Mouse (Mus musculus) mouse embryonic stem cell (cell line): ENCODE measurements around the gene Zfp830.

Source experiments
- in situ Hi-C, 2 experiments: fragments of 300-500 bp; cut with MboI; formaldehyde crosslinking; loops; 1 replicate in 1 of 2; 3 replicates in 1 of 2; pipeline ENCODE4 v1.14.3; 2019 to 2020; ENCODE audit warnings: low sequenced_read_pairs in 2 of 2, low pct_unique_long_range_greater_than_20kb in 1 of 2, mixed read lengths in 1 of 2; ENCODE audit not compliant: unreplicated experiment in 1 of 2

Gene Zfp830

DNA sequence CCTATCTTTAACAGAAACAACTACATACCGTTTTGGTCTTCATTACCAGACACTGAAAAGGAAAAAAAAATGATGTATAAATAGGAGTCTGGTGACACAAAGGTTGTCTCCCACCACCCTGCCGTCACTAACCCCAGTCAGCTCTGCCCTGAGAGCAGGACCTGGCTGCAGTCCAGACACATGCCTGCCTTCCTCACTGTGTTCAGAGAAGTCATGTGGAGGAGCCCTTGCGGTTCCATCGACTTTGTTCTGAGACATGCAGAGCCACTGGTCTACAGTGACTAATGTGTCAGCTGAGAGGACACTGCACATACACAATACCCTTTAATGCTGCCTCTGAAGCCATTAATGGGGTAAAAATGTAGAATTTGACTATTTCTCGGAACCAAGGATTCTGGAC, 44.3 kb downstream of the Zfp830 start:
- in situ Hi-C loops: no loop called here
